Mouse (Mus musculus) forebrain, embryonic 15.5 days (tissue): ENCODE measurements around the gene Sumf2. TPM values are rescaled to one million over a fixed set of nuclear protein-coding genes. Genes with fewer than 3 reads are reported as not detected.
A peak's percentile ranks its signal among the peaks of the same experiment; 100 is the strongest.

Source experiments
- ATAC-seq: fragments of 200-750 bp; cut with Nextera tagmentation; replicated peaks from 2 replicates; pipeline ENCODE4 v1.8.0; 2017; ENCODE audit warnings: mild to moderate bottlenecking, moderate TSS enrichment, moderate library complexity
- H3K27ac ChIP-seq: fragments of 300-500 bp; sonication (generic); replicated peaks from 2 replicates; pipeline ENCODE4 v1.5.1; 2015; ENCODE audit warnings: mild to moderate bottlenecking, inconsistent platforms
- H3K27me3 ChIP-seq: fragments of 300-500 bp; sonication (generic); 2 replicates; pipeline ENCODE4 v1.6.1; 2015; ENCODE audit warnings: inconsistent platforms
- H3K36me3 ChIP-seq: fragments of 300-500 bp; sonication (generic); 2 replicates; pipeline ENCODE4 v1.6.1; 2015; ENCODE audit warnings: mild to moderate bottlenecking, inconsistent platforms
- H3K4me1 ChIP-seq: fragments of 300-500 bp; sonication (generic); 2 replicates; pipeline ENCODE4 v1.6.1; 2015; ENCODE audit warnings: inconsistent platforms
- H3K4me2 ChIP-seq: fragments of 300-500 bp; sonication (generic); replicated peaks from 2 replicates; pipeline ENCODE4 v1.6.1; 2015; ENCODE audit warnings: mild to moderate bottlenecking, inconsistent platforms
- H3K4me3 ChIP-seq: fragments of 300-500 bp; sonication (generic); 2 replicates; pipeline ENCODE4 v1.5.1; 2015; ENCODE audit warnings: mild to moderate bottlenecking, inconsistent platforms
- H3K9ac ChIP-seq: fragments of 300-500 bp; sonication (generic); replicated peaks from 2 replicates; pipeline ENCODE4 v1.6.1; 2015; ENCODE audit warnings: mild to moderate bottlenecking, inconsistent platforms
- H3K9me3 ChIP-seq: fragments of 300-500 bp; sonication (generic); 2 replicates; pipeline ENCODE4 v1.6.1; 2016; ENCODE audit warnings: inconsistent platforms
- WGBS: fragments of 180-500 bp; shearing (Covaris S2); methylation state at CpG from one replicate; pipeline ENCODE4 v1.1.7; 2015; ENCODE audit warnings: mixed read lengths; 5-methylcytosine and 5-hydroxymethylcytosine counted together
- polyA plus RNA-seq: library from polyadenylated mRNA; unstranded; fragments of >200 nt; fragmentation: Nextera tagmentation; extraction: Ambion mirVana; gene quantifications from 2 replicates; pipeline ENCODE4 v1.2.1, GENCODE M21; 2015

Gene Sumf2
- 25.4 and 27.0 TPM in 2 replicates for polyA plus RNA-seq

GRCm38 (mm10) chr5:129846752-129847557, at the start of gene Sumf2:
Gene Sumf2, plus strand, starts transcription at chr5:129846986.
- Histone ChIP-seq H3K4me3 (peak within 1 kb of the TSS; percentile 75), H3K9ac (peak within 1 kb of the TSS; percentile 64), H3K9me3 (no peaks in the 10 kb centered on the region), H3K4me1 (peaks cover 21% of the 10 kb centered on the region), H3K27me3 (no peaks in the 10 kb centered on the region), H3K27ac (peak within 1 kb of the TSS; percentile 84), H3K4me2 (peak within 1 kb of the TSS; percentile 59), H3K36me3 (peaks cover 30% of the 10 kb centered on the region)
- 14% methylated on average over 22 of the region's 22 CpGs for WGBS
- ATAC-seq, result peak; percentile 99

GRCm38 (mm10) chr5:129844848-129845247, 1.9 kb upstream of the Sumf2 start:
- no peaks in the 10 kb centered on the region for H3K27me3 ChIP-seq
- peaks cover 30% of the 10 kb centered on the region for H3K36me3 ChIP-seq
- H3K9me3 ChIP-seq, result no peaks in the 10 kb centered on the region
- 92% methylated on average over 5 of the region's 5 CpGs for WGBS
- no peak overlapping the region for H3K9ac ChIP-seq
- no peak for ATAC-seq
- peaks cover 21% of the 10 kb centered on the region for H3K4me1 ChIP-seq
- H3K27ac ChIP-seq, result no peak overlapping the region
- no peak overlapping the region for H3K4me2 ChIP-seq
- H3K4me3 ChIP-seq, result no peak overlapping the region

GRCm38 (mm10) chr5:129847558-129847820, 703 bp downstream of the Sumf2 start:
- no peaks in the 10 kb centered on the region for H3K9me3 ChIP-seq
- WGBS, result 65% methylated on average over 8 of the region's 8 CpGs
- H3K27ac ChIP-seq, result no peak overlapping the region
- H3K9ac ChIP-seq, result peak overlapping the region; percentile 64
- peaks cover 30% of the 10 kb centered on the region for H3K36me3 ChIP-seq
- H3K27me3 ChIP-seq, result no peaks in the 10 kb centered on the region
- peaks cover 21% of the 10 kb centered on the region for H3K4me1 ChIP-seq
- no peak for ATAC-seq
- peak overlapping the region; percentile 59 for H3K4me2 ChIP-seq
- peak overlapping the region; percentile 75 for H3K4me3 ChIP-seq

GRCm38 (mm10) chr5:129855163-129855562, 8.4 kb downstream of the Sumf2 start:
- Histone ChIP-seq H3K9ac (no peak overlapping the region), H3K4me2 (no peak overlapping the region), H3K36me3 (peaks cover 34% of the 10 kb centered on the region), H3K9me3 (no peaks in the 10 kb centered on the region), H3K4me3 (no peak overlapping the region), H3K27me3 (no peaks in the 10 kb centered on the region), H3K27ac (no peak overlapping the region), H3K4me1 (no peaks in the 10 kb centered on the region)
- WGBS, result 52% methylated on average over 5 of the region's 5 CpGs
- no peak for ATAC-seq

- Histone ChIP-seq H3K9ac (no peak overlapping the region), H3K4me1 (no peaks in the 10 kb centered on the region), H3K27me3 (no peaks in the 10 kb centered on the region), H3K4me2 (no peak overlapping the region), H3K27ac (no peak overlapping the region), H3K4me3 (no peak overlapping the region), H3K36me3 (peaks cover 42% of the 10 kb centered on the region), H3K9me3 (no peaks in the 10 kb centered on the region)
- no peak for ATAC-seq
- WGBS, result 92% methylated on average over 5 of the region's 5 CpGs
These were observed 9.6 kb downstream of the Sumf2 start for GRCm38 (mm10) chr5:129856414-129856813.

GRCm38 (mm10) chr5:129862325-129862724, 15.5 kb downstream of the Sumf2 start:
- WGBS, result 96% methylated on average over 6 of the region's 6 CpGs
- Histone ChIP-seq H3K4me2 (no peak overlapping the region), H3K36me3 (peaks cover 37% of the 10 kb centered on the region)

GRCm38 (mm10) chr5:129864467-129864866, 17.7 kb downstream of the Sumf2 start:
- Histone ChIP-seq H3K4me2 (no peak overlapping the region), H3K4me1 (no peaks in the 10 kb centered on the region), H3K27ac (no peak overlapping the region), H3K36me3 (peaks cover 25% of the 10 kb centered on the region), H3K9me3 (no peaks in the 10 kb centered on the region), H3K4me3 (no peak overlapping the region), H3K27me3 (no peaks in the 10 kb centered on the region), H3K9ac (no peak overlapping the region)
- WGBS, result 14% methylated on average over 18 of the region's 18 CpGs
- ATAC-seq, result no peak

More at GRCm38 (mm10) chr5:129862325-129862724, 15.5 kb downstream of the Sumf2 start:
- H3K27me3 ChIP-seq, result no peaks in the 10 kb centered on the region
- H3K9ac ChIP-seq, result no peak overlapping the region
- no peak overlapping the region for H3K27ac ChIP-seq
- ATAC-seq, result no peak
- H3K9me3 ChIP-seq, result no peaks in the 10 kb centered on the region
- no peaks in the 10 kb centered on the region for H3K4me1 ChIP-seq
- H3K4me3 ChIP-seq, result no peak overlapping the region

- no peak overlapping the region for H3K4me2 ChIP-seq
- H3K27ac ChIP-seq, result no peak overlapping the region
- peaks cover 13% of the 10 kb centered on the region for H3K36me3 ChIP-seq
- no peaks in the 10 kb centered on the region for H3K4me1 ChIP-seq
- H3K9ac ChIP-seq, result no peak overlapping the region
- ATAC-seq, result no peak
- no peaks in the 10 kb centered on the region for H3K9me3 ChIP-seq
- H3K4me3 ChIP-seq, result no peak overlapping the region
- H3K27me3 ChIP-seq, result no peaks in the 10 kb centered on the region
- WGBS, result 93% methylated on average over 12 of the region's 12 CpGs
These were observed 19.1 kb downstream of the Sumf2 start for GRCm38 (mm10) chr5:129865841-129866240.

- no peaks in the 10 kb centered on the region for H3K9me3 ChIP-seq
- no peak overlapping the region for H3K9ac ChIP-seq
- no peaks in the 10 kb centered on the region for H3K4me1 ChIP-seq
- no peaks in the 10 kb centered on the region for H3K27me3 ChIP-seq
- ATAC-seq, result no peak
- H3K4me2 ChIP-seq, result no peak overlapping the region
- H3K36me3 ChIP-seq, result no peaks in the 10 kb centered on the region
- no peak overlapping the region for H3K4me3 ChIP-seq
- no peak overlapping the region for H3K27ac ChIP-seq
- WGBS, result 92% methylated on average over 19 of the region's 19 CpGs
These were observed 22.6 kb downstream of the Sumf2 start for GRCm38 (mm10) chr5:129869238-129869995.

- Histone ChIP-seq H3K9me3 (no peaks in the 10 kb centered on the region), H3K4me3 (no peak overlapping the region), H3K4me1 (no peaks in the 10 kb centered on the region), H3K27ac (no peak overlapping the region), H3K9ac (no peak overlapping the region), H3K36me3 (no peaks in the 10 kb centered on the region), H3K27me3 (no peaks in the 10 kb centered on the region), H3K4me2 (no peak overlapping the region)
- ATAC-seq, result no peak
- 80% methylated on average over 2 of the region's 2 CpGs for WGBS
These were observed 24.5 kb downstream of the Sumf2 start for GRCm38 (mm10) chr5:129871238-129871637.

- H3K4me3 ChIP-seq, result no peak overlapping the region
- H3K9ac ChIP-seq, result no peak overlapping the region
- no peak overlapping the region for H3K27ac ChIP-seq
- ATAC-seq, result no peak
- H3K27me3 ChIP-seq, result no peaks in the 10 kb centered on the region
- 86% methylated on average over 12 of the region's 12 CpGs for WGBS
- H3K4me1 ChIP-seq, result no peaks in the 10 kb centered on the region
- no peak overlapping the region for H3K4me2 ChIP-seq
- no peaks in the 10 kb centered on the region for H3K9me3 ChIP-seq
- H3K36me3 ChIP-seq, result no peaks in the 10 kb centered on the region
These were observed 27.2 kb downstream of the Sumf2 start for GRCm38 (mm10) chr5:129873942-129874341.

- no peaks in the 10 kb centered on the region for H3K36me3 ChIP-seq
- no peak overlapping the region for H3K27ac ChIP-seq
These were observed 28.3 kb downstream of the Sumf2 start for GRCm38 (mm10) chr5:129875098-129875497.

More at GRCm38 (mm10) chr5:129875098-129875497, 28.3 kb downstream of the Sumf2 start:
- Histone ChIP-seq H3K4me2 (no peak overlapping the region), H3K4me3 (no peak overlapping the region), H3K9me3 (no peaks in the 10 kb centered on the region), H3K4me1 (no peaks in the 10 kb centered on the region), H3K27me3 (no peaks in the 10 kb centered on the region), H3K9ac (no peak overlapping the region)
- no peak for ATAC-seq
- WGBS, result 81% methylated on average over 11 of the region's 11 CpGs
